Mouse (Mus musculus) intestine, embryonic 16.5 days (tissue): ENCODE data around the gene L3hypdh. TPM values are rescaled to one million over a fixed set of nuclear protein-coding genes. Genes with fewer than 3 reads are reported as not detected.

Experiments
- ATAC-seq: fragments of 200-750 bp; cut with Nextera tagmentation; 2 replicates; pipeline ENCODE4 v1.8.0; 2017; ENCODE audit warnings: moderate TSS enrichment, moderate library complexity
- H3K27ac ChIP-seq: fragments of 300-500 bp; sonication (generic); 2 replicates; pipeline ENCODE4 v1.5.1; 2014; ENCODE audit warnings: mild to moderate bottlenecking, low read length
- H3K27me3 ChIP-seq: fragments of 300-500 bp; sonication (generic); replicated peaks from 2 replicates; pipeline ENCODE4 v1.6.1; 2014; ENCODE audit warnings: low read length, control low read depth, mixed read lengths; ENCODE audit not compliant: control insufficient read depth, insufficient read depth
- H3K36me3 ChIP-seq: fragments of 300-500 bp; sonication (generic); 2 replicates; pipeline ENCODE4 v1.6.1; 2014; ENCODE audit warnings: low read length, control low read depth; ENCODE audit not compliant: control insufficient read depth, insufficient read depth
- H3K4me1 ChIP-seq: fragments of 300-500 bp; sonication (generic); 2 replicates; pipeline ENCODE4 v1.6.1; 2014; ENCODE audit warnings: low read length, control low read depth, mixed read lengths; ENCODE audit not compliant: control insufficient read depth, insufficient read depth
- H3K4me2 ChIP-seq: fragments of 300-500 bp; sonication (generic); 2 replicates; pipeline ENCODE4 v1.6.1; 2014; ENCODE audit warnings: low read depth, low read length, control low read depth
- H3K4me3 ChIP-seq: fragments of 300-500 bp; sonication (generic); 2 replicates; pipeline ENCODE4 v1.5.1; 2014; ENCODE audit warnings: mild to moderate bottlenecking, low read length
- H3K9ac ChIP-seq: fragments of 300-500 bp; sonication (generic); 2 replicates; pipeline ENCODE4 v1.6.1; 2014; ENCODE audit warnings: low read depth, low read length
- H3K9me3 ChIP-seq: fragments of 300-500 bp; sonication (generic); 2 replicates; pipeline ENCODE4 v1.6.1; 2016; ENCODE audit warnings: low read length, control low read depth; ENCODE audit not compliant: control insufficient read depth
- WGBS: fragments of 180-500 bp; shearing (Covaris S2); extraction: QIAGEN DNeasy Blood & Tissue Kit; methylation state at CpG from one replicate; pipeline ENCODE4 v1.1.7; 2014; 5-methylcytosine and 5-hydroxymethylcytosine counted together
- polyA plus RNA-seq: library from polyadenylated mRNA; unstranded; fragments of >200 nt; fragmentation: Nextera tagmentation; extraction: Ambion mirVana; gene quantifications from 2 replicates; pipeline ENCODE4 v1.2.1, GENCODE M21; 2015

L3hypdh gene
- polyA plus RNA-seq, 1 experiment from 2014 or later = 13.6 TPM

DNA sequence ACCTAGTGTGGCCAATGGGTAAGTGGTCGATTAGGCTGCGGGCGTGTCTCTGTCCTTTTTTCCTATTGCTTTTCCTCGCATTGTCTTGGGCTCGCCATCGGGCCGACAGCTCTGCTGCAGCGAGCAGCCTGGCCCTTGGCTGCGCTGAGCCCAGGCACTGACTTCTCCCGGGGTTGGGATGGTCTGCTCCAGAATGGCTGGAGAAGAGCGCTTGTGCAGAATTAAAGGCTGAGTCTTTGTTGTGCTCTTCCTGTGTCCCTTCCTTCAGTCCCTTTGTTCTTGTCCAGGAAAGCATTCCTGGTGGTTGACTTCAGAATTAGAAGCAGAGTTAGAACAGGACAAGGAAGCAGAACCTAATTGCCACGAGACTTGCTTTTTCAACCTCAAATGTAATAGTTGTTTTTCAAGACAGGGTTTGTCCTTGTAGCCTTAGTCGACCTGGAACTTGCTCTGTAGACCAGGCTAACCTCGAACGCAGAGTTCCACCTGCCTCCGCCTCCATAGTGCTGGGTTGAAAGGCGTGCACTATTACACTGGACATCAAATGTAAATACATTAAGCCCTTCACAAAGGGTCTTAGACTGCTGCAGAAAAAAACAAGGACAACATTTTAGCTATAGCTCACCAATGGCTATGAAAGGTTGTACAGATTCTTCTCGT is 1.1 kb upstream of the L3hypdh start:
- Histone ChIP-seq H3K27me3 (no peaks in the 10 kb centered on the region), H3K36me3 (no peaks in the 10 kb centered on the region), H3K9ac (peak overlapping the region; percentile 83), H3K4me3 (peak overlapping the region; percentile 79), H3K4me1 (peaks cover 8% of the 10 kb centered on the region; the same call in 1 of the 2 replicates), H3K4me2 (peak overlapping the region; percentile 54), H3K9me3 (no peaks in the 10 kb centered on the region), H3K27ac (peak overlapping the region; percentile 98)
- ATAC-seq = no peak; the same call in 1 of the 2 replicates
- 1% methylated on average over 18 of the region's 18 CpGs for WGBS

DNA sequence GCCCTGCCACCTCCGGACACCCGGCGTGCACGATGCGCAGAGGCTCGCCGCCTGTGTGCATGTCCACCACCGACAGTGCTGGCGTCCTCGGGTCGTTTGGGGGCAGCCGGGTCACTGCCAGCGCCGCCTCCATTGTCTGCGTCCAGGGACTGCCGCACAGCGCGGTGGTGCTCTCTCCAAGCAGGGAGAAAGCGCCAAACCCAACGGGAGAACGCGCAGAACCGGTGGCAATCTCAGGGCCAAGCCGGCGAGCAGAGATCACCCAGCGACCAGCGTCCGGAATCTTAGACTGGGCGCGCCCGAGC is 263 bp downstream of the L3hypdh start:
- Histone ChIP-seq H3K4me1 (peaks cover 8% of the 10 kb centered on the region; the same call in 1 of the 2 replicates), H3K36me3 (no peaks in the 10 kb centered on the region), H3K27me3 (no peaks in the 10 kb centered on the region), H3K27ac (peak overlapping the region; percentile 91), H3K4me3 (peak overlapping the region; percentile 79), H3K4me2 (peak overlapping the region; percentile 90), H3K9me3 (no peaks in the 10 kb centered on the region), H3K9ac (peak overlapping the region; percentile 87)
- WGBS = under 1% methylated on average over 31 of the region's 31 CpGs
- ATAC-seq = peak; percentile 44; the same call in 1 of the 2 replicates

- Histone ChIP-seq H3K9me3 (no peaks in the 10 kb centered on the region), H3K27ac (peak overlapping the region; percentile 91), H3K27me3 (no peaks in the 10 kb centered on the region), H3K4me2 (peak overlapping the region; percentile 90), H3K4me3 (peak overlapping the region; percentile 79), H3K4me1 (peaks cover 8% of the 10 kb centered on the region; the same call in 1 of the 2 replicates), H3K9ac (peak overlapping the region; percentile 87), H3K36me3 (no peaks in the 10 kb centered on the region)
- peak; percentile 21 for ATAC-seq
- WGBS = 3% methylated on average over 46 of the region's 46 CpGs
Measured at GRCm38 (mm10) chr12:72084261-72085023, 797 bp downstream of the L3hypdh start.

DNA sequence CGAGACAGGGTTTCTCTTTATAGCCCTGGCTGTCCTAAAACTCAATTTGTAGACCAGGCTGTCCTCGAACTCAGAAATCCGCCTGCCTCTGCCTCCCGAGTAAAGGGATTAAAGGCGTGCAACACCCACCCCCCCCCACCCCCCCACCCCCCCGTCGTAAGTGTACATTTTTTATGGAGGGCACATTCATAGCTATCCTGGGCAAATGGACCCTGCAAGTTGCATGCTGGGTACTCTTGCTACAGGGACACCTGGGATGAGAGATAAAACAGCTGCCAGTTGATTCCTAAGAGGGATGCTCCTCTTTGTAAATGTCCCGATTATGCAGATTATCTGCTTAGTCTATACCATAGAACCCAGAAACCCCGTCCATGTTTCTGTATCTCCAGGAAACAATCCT is 2.0 kb downstream of the L3hypdh start:
- no peaks in the 10 kb centered on the region for H3K27me3 ChIP-seq
- no peak overlapping the region for H3K27ac ChIP-seq
- 86% methylated on average over 9 of the region's 9 CpGs for WGBS

DNA sequence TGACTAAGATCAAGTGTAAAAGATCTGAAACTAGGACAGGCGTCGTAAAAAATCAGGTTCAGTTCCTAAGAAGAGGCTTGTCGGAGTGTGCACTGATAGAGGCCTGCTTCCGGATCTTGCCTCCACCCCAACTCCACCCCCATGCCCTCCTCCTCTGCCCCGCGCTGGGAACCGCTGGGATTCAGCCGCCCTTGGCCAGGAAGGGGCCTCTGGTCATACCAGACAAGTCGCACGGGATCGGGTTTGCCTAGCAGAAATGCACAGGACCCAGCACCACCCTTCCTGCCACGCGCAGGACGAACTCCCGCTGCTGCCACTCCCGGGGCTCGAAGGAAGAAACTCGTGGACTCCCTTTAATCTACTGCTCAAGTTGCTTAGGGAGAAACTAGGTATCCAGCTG is 2.9 kb downstream of the L3hypdh start:
- no peaks in the 10 kb centered on the region for H3K9me3 ChIP-seq
- no peaks in the 10 kb centered on the region for H3K27me3 ChIP-seq
- H3K9ac ChIP-seq = peak overlapping the region; percentile 53; the same call in 1 of the 2 replicates
- H3K27ac ChIP-seq = 0 out of 2 replicates have a peak overlapping the region, but pooled peaks have one; percentile 4
- no peak for ATAC-seq
- 31% methylated on average over 18 of the region's 18 CpGs for WGBS
- H3K4me2 ChIP-seq = peak overlapping the region; percentile 48
- peak overlapping the region; percentile 26 for H3K4me3 ChIP-seq
- H3K4me1 ChIP-seq = peaks cover 8% of the 10 kb centered on the region; the same call in 1 of the 2 replicates
- H3K36me3 ChIP-seq = no peaks in the 10 kb centered on the region

More for the DNA sequence above, 2.0 kb downstream of the L3hypdh start:
- H3K4me3 ChIP-seq = no peak overlapping the region
- no peak overlapping the region for H3K4me2 ChIP-seq
- H3K36me3 ChIP-seq = no peaks in the 10 kb centered on the region
- H3K4me1 ChIP-seq = peaks cover 8% of the 10 kb centered on the region; the same call in 1 of the 2 replicates
- no peak for ATAC-seq
- no peaks in the 10 kb centered on the region for H3K9me3 ChIP-seq
- H3K9ac ChIP-seq = no peak overlapping the region

DNA sequence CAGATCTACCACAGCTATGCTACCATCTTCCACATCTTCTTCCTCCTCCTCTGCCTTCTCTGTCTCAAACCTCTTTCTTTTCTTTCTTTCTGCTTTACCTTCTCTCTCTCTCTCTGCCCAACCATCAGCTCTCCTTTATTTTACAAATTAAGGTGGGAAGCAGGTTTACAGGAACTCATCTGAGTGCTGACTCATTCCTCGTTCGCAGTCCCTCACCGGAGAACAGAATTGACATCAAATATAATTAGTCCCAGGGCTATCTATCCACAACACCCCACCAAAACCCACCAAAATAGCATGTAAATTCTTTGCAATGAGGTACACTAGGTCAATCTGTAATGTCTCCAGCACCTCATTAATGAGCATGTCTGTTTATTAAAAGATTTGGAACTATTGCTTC is 3.3 kb downstream of the L3hypdh start:
- Histone ChIP-seq H3K9ac (peak overlapping the region; percentile 53; the same call in 1 of the 2 replicates), H3K4me1 (peaks cover 8% of the 10 kb centered on the region; the same call in 1 of the 2 replicates), H3K4me3 (no peak overlapping the region; the same call in 1 of the 2 replicates), H3K4me2 (peak overlapping the region; percentile 48), H3K9me3 (no peaks in the 10 kb centered on the region), H3K27ac (no peak overlapping the region), H3K27me3 (no peaks in the 10 kb centered on the region), H3K36me3 (no peaks in the 10 kb centered on the region)
- ATAC-seq = no peak
- WGBS = 79% methylated on average over 3 of the region's 3 CpGs

- Histone ChIP-seq H3K27me3 (no peaks in the 10 kb centered on the region), H3K27ac (no peak overlapping the region), H3K4me1 (peaks cover 8% of the 10 kb centered on the region; the same call in 1 of the 2 replicates), H3K4me3 (no peak overlapping the region), H3K9ac (no peak overlapping the region), H3K9me3 (peaks cover 2% of the 10 kb centered on the region; the same call in 1 of the 2 replicates), H3K36me3 (no peaks in the 10 kb centered on the region), H3K4me2 (no peak overlapping the region)
- no peak for ATAC-seq
- WGBS = 88% methylated on average over 3 of the region's 3 CpGs
Measured at GRCm38 (mm10) chr12:72078248-72078647, 7.0 kb downstream of the L3hypdh start.

GRCm38 (mm10) chr12:72070327-72071269 is 14.6 kb downstream of the L3hypdh start, which contains the start of gene Gpr135:
TSS of gene Gpr135 (minus strand) at chr12:72071125.
- no peak within 1 kb of the TSS for H3K27ac ChIP-seq
- no peaks in the 10 kb centered on the region for H3K36me3 ChIP-seq
- H3K4me3 ChIP-seq = peak within 1 kb of the TSS; percentile 72
- H3K9ac ChIP-seq = peak within 1 kb of the TSS; percentile 71
- peak within 1 kb of the TSS; percentile 100 for H3K4me2 ChIP-seq
- under 1% methylated on average over 94 of the region's 94 CpGs for WGBS
- H3K27me3 ChIP-seq = peaks cover 12% of the 10 kb centered on the region; the same call in 1 of the 2 replicates
- peaks cover 2% of the 10 kb centered on the region; the same call in 1 of the 2 replicates for H3K9me3 ChIP-seq
- ATAC-seq = peak; percentile 91
- H3K4me1 ChIP-seq = peaks cover 12% of the 10 kb centered on the region
